Mouse (Mus musculus) kidney, postnatal 14 days (tissue): ENCODE measurements around the gene Eno4.
A peak's percentile ranks its signal among the peaks of the same experiment; 100 is the strongest.
"Not testable (repeated sequence)": the region's sequence is repeated elsewhere in the genome, so short reads cannot be mapped to it uniquely, and the experiment has no call there.

Experiments
- DNase-seq: peaks from one replicate; pipeline ENCODE4 v3.0.0; 2022; ENCODE audit warnings: mixed read lengths

Gene Eno4

DNA sequence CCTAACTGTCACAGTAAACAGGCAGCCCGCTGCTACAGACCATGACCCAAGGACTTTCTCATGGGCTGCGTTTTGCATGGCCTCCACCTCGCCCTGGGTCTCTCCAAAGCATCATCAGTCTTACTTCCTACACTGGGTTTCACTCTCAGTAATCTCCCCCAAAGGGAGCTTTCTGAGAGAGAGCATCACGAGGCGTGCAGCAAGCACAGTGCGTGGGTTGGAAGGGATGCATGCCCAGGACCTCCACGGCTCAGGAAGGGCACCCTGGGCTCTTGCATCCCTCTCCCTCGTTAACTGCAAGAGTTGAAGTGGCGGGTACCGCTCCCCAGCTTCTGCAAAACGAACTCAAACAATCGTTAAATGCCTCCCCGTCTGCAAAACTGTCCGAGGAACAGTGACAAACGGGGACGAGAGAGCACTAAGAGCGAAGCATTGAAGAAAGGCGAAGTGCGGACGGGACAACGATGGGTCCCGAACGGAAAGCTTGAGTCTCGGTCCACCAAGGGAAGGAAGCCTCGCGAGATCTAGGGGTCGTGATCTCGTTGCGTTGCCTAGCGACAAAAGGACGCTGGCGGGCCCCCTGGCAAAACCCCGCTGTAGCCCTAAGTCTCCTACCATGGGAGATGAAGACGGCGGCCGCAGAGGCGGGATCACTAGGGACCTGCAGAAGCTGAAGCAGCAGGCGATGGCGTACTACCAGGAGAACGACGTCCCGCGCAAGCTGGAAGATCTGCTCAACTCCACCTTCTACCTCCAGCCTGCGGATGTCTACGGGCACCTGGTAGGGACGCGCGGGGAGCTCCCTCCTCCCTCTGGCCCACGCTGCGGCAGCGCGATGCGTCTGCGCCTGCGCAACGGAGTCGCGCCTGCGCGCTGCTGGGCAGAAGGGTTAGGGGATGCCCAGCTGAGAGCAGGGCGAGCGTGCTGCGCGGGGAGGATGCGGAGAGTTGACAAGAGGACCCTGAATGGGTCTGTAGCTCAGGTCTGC, at the start of gene Eno4, which contains the start of gene Hspa12a:
Gene Eno4, plus strand, starts transcription at position 585 of the 988 bp plus-strand sequence.
Gene Hspa12a, minus strand, starts transcription at position 814 of the 988 bp plus-strand sequence.
- peak; percentile 96 for DNase-seq

DNA sequence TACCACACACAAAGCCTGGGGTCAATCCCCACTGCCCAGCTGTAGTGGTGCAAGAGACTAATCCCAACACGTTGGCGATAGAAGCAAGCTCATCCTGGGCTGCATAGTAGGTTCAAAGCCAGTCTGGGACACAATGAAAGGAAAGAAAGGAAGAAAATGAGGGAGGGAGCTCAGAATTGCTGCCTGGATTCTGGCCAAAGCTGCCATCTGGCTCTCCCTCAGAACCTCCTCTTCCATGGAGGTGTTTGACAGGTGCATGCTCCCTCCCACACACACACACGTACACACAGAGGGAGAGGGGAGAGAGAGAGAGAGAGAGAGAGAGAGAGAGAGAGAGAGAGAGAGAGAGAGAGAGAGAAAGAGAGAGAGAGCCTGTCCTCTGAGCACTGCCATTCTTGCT, 47.0 kb upstream of the Eno4 start:
- no peak for DNase-seq

- DNase-seq = not testable (repeated sequence)
Observed at GRCm38 (mm10) chr19:58900471-58900870, 42.8 kb upstream of the Eno4 start.

GRCm38 (mm10) chr19:58903079-58903898, 39.9 kb upstream of the Eno4 start:
- DNase-seq = no peak

DNA sequence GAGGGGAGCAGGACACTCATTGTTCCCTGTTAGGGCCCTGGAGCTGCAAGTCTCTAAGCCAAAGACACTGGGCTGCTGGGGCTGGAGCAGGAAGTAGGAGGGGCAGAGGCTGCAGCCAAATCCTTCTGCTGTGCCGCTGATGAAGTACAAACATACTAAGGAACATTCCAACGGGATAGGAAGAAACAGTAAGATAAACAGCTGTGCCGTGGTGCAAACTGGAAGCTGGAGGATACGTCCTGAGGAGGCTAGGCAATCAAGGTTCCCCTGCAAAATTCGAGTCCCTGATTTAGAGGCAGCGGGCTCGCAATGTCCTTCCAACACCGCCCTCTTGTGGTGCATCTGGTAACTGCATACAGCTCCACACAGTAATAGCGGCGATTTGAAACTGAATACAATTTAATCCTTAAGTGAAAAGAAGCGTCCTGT, 39.3 kb upstream of the Eno4 start:
- DNase-seq = peak; percentile 89

DNA sequence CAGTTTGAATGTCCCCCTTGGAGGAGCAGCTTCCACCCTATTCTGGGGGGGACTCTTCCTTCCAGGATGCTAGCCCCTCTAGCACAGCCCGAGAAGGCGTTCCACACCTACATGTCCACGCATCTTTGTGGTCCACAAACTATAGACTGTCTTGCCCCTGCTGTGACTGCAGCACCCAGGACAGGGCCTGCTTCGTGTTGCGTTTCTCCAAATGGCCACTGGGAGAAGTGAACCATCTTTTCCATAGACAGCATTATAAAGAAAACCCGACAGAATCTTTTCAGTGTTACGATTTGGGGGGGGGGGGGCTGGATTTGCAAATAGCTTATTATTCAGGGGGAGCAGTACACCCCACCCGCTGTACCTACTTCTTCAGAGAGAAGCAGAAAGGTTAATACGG, 36.5 kb upstream of the Eno4 start:
- no peak for DNase-seq

DNA sequence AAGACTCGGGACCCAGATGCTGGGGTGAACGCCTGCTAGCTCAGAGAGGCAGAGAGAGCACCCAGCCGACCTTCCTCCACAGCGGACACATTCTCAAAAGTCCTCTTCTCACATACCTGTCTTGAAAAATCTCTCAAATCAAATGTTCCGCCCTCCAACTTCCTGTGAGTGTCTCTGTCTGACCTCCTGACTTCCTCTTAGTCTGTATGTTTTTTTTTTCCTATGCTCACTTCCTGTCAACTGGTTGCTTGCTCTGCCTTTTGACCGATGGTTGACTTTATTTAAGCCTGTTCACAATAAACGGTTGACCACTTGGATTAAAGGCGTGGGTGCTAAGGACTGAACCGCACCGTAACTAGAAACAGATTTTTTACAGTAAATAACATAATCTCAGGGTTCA, 35.2 kb upstream of the Eno4 start:
- DNase-seq = no peak

DNA sequence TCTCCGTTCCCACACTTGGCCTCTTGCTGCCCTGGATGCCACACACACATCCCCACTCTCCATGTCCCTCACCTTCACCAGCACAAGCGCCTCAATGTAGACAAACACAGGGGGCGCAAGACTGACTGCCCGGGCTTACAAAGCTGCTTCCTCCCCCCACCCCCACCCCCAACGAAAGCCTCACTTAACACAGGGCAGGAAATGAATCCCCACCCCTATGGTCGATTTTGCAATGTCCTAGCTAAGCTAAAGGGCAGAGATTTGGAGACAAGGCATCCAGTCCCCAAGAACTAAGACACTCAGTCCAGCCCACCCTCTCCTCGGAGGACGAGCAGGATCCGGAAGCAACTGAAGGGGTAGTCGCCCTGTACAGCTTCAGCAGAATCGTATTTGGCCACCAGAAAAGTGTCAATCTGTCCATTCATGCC, 32.3 kb upstream of the Eno4 start:
- peak; percentile 14 for DNase-seq

DNA sequence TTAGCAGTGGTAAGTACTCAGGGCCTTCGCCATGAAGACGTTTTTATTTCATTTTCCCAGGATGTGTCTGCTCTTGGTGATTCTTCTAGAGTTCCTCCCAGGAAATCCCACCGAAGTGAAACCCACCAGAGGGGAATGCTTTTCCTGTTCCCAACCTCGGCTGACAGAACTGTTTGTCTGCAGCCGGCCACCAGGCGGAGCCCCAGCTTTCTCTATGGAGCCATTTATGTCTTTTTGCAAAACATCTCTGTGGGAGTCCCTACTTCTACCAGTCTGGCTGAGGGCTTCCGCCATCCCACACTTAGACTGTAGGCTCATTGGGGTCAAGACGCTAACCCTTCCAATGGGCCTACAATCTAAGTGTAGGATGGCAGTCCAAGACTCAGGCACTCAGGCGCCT, 31.8 kb upstream of the Eno4 start:
- peak; percentile 79 for DNase-seq

GRCm38 (mm10) chr19:58913301-58913700, 29.9 kb upstream of the Eno4 start:
- no peak for DNase-seq

DNA sequence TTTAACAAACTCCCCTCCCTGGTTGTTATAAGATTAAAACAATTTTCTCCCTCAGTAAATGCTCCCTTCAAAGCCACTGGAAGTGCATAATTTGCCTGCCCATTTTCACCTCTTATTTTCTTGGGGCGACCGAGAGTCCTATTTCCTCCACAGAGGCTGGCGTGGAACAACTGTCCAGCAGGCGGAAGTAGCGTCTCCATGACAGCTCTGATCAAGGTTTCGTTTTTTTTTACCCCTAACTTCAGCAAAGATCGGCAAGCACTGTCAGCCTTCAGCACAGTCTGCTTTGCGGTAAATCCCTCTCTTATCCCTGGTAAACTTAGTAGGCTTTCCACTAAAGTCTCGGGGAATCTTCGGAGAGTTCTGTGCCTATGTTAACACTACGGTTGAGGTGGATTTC, 24.6 kb upstream of the Eno4 start:
- no peak for DNase-seq

DNA sequence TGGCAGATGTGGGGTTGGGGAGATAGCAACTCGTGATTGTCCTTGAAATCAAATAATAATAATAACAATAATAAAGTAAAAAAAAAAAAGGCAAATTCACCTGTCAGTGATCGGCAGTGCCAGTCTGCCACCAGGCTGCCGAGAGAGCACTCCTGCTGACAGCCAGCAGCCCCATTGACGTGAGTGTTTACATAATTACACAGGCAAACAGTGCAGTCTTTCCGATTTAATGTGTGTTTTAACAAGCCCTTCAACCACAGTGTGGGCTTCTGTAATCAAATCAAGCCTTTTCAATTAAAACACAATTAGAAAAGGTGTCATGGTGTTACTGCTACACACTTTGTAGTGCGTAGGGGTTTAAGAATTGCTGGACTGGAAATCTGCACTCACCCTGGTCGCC, 24.1 kb upstream of the Eno4 start:
- DNase-seq = no peak

DNA sequence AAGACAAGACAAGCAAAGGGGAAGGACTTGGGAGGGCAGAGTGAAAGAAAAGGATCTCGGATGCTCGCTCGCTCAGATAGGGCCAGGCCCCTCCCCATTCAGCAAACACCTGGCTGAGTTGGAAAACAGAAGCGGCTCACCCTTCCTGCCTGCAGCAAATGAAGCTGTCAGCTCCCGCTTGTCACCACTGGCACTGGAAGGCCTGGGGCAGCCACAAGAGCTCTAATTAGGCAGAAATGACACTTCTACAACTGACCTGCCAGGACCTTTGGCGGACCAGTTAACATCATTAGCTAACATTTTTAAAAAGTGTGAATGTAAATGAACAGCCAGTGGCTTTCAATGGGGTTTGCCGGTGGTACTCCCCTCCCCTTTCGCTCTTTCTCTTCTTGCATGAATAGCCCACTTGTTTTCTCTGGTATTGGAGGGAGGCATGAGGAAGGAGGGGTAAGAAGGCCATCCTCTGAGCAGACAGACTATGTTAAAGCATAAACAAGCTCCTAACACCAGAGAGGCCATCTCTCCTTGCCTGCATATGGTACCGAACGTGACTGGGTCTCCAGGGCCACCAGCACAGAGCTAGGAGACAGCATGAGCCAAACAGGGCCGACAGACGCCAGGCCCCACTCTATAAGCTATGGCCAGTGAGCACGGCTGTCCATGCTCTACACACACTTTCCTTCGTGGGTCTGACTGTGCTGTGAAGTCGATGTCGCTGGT, 12.0 kb upstream of the Eno4 start:
- no peak for DNase-seq

- no peak for DNase-seq
Observed at GRCm38 (mm10) chr19:58933062-58933461, 10.2 kb upstream of the Eno4 start.

- DNase-seq = no peak
Observed at GRCm38 (mm10) chr19:58945959-58946358, 2.7 kb downstream of the Eno4 start.

GRCm38 (mm10) chr19:58951521-58951920, 8.3 kb downstream of the Eno4 start:
- no peak for DNase-seq

DNA sequence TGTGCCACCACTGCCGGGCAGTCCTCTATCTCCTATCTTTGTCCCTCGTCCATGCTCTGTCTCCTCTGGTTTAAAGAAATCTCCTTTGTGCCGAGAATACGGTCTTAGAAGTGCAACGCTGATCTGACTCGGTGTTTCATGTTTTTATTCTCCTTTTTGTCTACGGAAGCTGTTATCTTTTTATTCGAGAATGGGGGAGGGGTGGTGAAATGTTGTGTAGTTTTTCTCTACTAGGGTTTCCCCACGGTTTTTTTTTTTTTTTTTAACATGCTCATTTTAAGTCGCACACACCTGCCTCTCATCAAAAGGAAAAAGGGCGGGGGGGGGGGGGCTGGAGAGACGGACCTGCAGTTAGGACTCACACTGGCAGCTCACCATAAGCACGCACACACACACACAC, 9.0 kb downstream of the Eno4 start:
- no peak for DNase-seq

- no peak for DNase-seq
Observed at GRCm38 (mm10) chr19:58954779-58955178, 11.6 kb downstream of the Eno4 start.

DNA sequence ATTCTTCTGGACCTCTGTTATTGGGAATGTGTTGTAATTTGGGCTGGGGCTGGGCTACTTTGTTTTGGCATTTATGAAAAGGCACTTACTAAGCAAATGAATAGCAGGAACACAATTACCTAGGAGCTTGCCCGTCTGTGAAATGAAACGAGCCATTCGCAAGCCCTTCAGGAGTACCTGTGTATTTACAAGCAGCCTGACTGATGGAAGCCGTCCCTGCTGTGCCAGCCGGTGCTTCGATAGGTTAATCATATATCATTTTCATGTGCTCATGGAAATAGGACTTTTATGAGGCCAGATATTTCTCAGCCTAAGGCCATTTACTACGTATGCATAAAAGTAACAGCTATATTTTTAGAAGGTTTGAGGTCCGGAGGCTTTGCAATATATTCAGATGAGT, 19.8 kb downstream of the Eno4 start:
- DNase-seq = no peak

GRCm38 (mm10) chr19:58968731-58969506, 25.7 kb downstream of the Eno4 start:
- no peak for DNase-seq

GRCm38 (mm10) chr19:58970826-58971225, 27.6 kb downstream of the Eno4 start:
- no peak for DNase-seq

DNA sequence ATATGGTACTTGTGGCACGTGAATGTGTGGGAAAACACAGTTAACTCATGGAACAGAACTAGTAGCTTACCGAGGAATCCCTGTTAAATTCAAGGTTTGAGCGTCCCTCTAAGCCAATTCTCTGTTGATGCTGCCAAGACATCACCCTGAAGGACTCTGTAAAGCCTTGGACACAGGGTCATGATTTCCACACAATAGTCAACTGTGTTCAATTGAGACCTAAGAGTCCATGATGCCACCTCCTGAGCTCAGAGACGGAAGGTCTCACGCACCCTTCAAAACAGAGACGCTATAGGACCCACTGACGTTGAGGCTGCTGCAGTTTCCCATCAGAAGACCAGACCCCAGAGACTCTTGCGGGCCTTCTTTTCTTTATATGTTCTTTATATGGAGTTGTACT, 30.9 kb downstream of the Eno4 start:
- DNase-seq = no peak
